Mouse (Mus musculus) embryo, embryonic 11.5 days (tissue): ENCODE results near the gene Fgfrl1.

Source experiments
- DNase-seq: peaks from one replicate; pipeline ENCODE4 v3.0.0-alpha.2; 2012; ENCODE audit warnings: low read depth, low spot score

Fgfrl1 gene

DNA sequence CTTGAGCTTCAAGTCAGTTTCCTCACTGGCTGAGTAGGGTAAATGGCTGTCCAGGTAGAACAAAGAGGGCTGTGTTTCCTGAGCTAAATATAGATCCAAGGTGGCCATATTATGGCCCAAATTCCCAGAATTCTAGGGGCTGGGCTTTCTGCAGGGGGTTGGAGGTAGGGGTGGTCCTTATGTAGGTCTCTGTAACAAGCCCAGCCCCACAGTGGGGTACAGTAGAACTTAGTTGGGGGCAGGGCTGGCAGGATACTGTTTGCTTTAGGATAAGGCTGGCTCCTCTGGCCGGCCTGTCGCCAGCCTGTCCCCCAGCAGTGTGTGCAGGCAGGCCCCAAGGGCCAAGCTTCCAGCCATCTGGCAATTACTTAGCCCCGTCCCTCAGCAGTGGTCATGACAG lies 8.2 kb downstream of the Fgfrl1 start:
- DNase-seq = no peak

DNA sequence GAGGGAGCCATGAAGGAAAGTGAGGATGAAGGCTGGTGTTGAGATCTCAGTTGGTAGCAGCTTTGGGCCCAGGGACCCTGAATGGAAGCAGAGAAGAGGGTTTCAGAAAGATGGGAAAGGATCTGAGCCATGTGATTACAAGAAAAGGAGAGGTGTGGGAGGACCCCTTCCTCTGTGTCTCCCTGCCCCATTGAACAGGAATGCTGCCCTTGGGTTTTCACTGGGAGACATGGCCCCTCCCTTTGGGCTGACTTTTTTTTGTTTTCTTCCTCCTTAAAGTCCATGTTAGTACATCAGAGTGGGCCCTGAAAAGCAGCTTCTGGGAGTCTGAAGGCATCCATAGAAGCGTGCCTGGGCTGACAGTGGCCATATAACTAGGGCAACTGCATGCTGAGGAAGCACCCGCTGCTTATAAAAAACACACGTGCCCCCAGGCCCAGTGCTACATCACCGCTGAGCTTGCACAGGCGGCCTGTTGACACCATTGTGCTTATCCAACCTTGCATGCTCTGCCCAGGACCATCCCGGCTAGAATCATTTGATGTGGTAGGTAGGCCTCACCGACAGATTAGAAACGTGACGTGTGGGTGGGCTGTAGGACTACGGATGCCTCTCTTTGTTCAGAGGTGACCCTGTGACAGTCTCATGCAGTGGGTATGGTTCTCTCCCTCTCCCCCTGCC lies 9.3 kb downstream of the Fgfrl1 start:
- no peak for DNase-seq

GRCm38 (mm10) chr5:108703754-108704626 lies 11.8 kb downstream of the Fgfrl1 start:
- no peak for DNase-seq

- DNase-seq = no peak
Observed at GRCm38 (mm10) chr5:108707758-108708157, 15.6 kb downstream of the Fgfrl1 start.

DNA sequence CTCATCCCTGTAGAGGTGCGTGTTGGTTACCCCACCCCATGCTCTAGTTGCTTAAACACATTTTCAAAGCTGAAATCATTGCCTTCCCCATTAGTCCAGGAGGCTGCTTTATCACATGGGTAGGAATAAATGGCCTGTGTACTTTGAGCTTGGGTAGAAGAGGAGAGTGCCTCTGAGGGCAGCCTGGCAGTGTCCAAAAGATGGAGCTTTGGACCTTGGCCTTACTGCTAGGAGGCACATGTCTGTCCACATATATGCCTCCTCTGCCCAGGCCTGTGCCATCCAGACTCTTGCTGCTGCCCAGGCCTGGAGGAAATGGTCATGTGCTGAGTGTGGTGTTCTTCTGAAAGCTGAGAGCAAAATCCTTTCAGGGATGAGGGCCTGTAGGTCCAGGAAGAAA lies 16.2 kb downstream of the Fgfrl1 start:
- no peak for DNase-seq

- no peak for DNase-seq
Observed at GRCm38 (mm10) chr5:108708981-108709731, 17.0 kb downstream of the Fgfrl1 start.

DNA sequence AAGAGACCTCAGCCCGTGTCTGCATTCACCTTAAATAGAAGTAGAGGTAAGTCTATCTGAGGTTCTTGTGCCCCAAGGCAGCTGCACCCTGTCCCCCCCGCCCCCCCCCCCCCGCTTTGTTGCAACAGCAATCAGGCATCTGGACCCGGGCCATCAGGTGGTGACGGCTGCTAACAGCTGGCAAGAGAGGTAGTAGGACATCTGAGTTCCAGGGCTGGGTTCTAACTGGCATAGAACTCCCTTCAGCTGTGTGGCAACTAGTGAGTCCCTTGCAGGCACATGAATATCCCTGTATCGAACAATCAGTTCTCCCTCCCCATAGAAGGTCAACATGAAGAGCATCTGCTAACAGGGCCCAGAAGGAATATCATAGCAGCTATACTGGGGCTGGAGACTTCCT lies 19.8 kb downstream of the Fgfrl1 start:
- no peak for DNase-seq

- no peak for DNase-seq
Observed at GRCm38 (mm10) chr5:108713096-108713495, 20.9 kb downstream of the Fgfrl1 start.

GRCm38 (mm10) chr5:108713691-108714090 lies 21.5 kb downstream of the Fgfrl1 start:
- no peak for DNase-seq

DNA sequence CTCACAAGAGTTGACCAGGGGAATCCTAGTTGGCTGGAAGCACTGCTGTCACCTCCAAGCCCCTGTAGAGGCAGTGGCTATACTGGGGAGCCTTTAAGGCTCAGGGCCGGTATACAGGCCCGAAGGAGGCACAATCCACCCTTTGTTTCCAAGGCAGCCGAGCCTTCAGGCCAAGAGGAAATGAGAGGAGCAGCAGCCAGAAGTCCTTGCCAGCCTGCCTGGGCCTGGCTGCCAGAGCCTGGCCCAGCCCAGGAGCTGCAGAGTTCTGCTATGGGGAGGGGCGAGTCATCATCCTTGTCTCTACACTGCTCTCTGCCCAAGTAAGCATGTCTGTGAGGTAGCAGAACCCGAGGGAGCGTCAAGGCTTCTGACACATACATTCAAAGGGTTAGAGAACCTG lies 22.0 kb downstream of the Fgfrl1 start:
- DNase-seq = no peak

DNA sequence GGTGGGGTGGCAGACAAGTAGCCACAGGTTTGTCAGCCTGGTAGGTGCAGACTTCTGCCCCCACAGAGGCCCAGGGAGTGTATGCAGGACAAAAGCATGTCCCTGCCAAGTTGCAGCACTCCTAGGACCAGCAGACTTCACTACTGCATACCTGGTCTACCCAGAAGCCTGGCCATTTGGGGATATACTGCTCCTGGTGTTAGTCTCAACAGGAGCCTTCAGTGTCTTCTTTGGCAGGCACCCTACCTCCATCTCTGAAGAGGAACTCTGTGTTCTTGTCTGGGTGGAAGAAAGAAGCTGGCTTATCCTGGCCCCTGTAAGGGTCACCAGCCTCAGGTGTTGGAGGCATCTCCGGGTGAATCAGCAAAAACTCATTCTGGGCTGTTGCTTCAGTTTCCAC lies 23.8 kb downstream of the Fgfrl1 start:
- DNase-seq = no peak

DNA sequence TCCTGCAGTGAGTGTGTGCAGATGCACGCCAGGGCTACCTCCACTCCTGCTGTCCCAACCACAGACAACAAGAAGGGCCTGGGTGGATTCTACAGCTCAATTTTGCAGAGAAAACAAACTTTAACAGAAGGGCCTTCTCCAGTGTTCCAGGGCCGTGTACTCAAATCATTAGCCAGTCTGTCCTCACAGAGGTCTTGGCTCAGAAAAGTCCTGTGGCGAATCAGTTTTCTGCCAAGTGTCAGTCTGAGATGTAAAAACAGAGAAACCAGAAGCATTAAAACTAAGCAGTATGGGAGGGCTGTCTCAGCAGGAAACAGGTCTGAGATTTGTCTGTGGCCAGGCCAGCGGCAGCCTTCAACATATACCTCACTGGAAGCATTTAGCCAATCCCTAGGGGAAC lies 25.9 kb downstream of the Fgfrl1 start:
- no peak for DNase-seq

- no peak for DNase-seq
Observed at GRCm38 (mm10) chr5:108719761-108720160, 27.6 kb downstream of the Fgfrl1 start.

DNA sequence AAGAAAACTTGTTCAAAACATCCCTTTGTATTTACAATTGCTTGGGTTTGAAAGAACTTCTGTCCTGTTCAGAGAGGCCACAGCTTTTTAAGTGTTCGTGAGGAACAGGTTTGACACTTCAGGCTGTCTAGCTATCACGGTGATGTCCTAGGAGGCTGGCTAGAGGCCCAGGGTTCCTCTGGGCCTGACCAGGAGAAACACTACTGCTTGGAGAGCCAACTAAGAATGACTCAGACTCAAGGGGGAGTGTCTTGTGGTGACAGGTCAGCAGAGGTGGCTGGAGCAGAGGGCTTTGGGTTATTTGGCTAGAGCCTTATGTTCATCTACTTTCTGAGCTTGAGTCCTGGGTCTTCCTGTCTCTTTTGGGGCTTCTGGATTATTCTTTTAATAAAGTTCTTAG lies 31.8 kb downstream of the Fgfrl1 start:
- DNase-seq = no peak

GRCm38 (mm10) chr5:108726557-108727248 lies 34.5 kb downstream of the Fgfrl1 start:
- peak; percentile 56 for DNase-seq

DNA sequence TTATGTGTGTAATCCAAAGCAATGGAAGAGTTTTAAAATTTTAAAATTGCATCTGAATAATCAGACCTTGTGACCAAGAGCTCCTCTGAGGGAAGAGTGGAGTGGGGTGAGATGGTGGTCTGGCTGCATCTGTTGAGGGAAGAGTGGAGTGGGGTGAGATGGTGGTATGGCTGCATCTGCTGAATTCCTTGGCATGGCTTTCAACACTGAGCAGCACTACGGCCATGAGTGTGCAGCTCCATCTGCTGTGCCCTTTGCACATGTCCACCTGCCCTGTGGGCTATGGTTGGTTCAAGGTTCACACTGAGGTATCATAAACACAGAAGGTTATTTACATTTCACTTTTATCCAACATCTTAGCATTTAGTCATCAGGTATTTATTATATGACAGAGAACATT lies 35.2 kb downstream of the Fgfrl1 start:
- DNase-seq = no peak

DNA sequence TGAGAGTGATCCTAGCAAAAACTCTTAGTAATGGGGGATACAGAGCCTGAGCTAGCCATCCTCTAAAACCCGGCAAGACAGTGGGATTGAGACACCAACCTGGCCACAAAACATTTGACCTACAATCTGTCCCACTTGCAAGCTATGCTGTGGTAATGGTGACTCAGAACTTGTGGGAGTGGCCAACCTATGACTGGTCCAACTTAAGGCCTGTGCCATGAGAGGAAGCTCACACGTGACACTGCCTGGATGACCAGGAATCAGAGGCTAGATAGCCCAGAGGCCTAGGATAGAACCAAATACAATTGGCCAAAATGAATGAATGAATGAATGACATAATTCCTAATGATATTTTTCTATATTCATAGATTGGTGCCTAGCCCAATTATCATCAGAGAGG lies 49.7 kb downstream of the Fgfrl1 start:
- no peak for DNase-seq

DNA sequence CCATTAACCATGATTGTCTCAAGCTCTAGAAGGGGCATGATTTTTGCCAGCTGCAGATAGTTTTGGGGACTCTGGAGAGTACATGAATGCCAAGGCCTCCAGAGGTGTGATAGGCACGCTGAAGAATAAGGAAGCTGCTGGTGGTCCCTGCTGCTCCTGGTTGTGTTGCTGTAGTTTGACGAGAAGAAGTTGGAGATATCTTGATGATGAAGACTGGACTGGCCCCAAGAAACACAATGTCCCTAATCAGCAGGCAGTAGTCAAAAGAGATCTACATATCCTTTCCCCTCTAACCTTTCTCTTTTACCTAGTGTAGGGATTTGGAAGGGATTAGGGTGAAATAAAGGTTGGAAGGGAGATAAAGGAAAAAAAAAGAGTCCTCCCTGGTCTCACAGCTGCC lies 50.4 kb downstream of the Fgfrl1 start:
- DNase-seq = no peak

DNA sequence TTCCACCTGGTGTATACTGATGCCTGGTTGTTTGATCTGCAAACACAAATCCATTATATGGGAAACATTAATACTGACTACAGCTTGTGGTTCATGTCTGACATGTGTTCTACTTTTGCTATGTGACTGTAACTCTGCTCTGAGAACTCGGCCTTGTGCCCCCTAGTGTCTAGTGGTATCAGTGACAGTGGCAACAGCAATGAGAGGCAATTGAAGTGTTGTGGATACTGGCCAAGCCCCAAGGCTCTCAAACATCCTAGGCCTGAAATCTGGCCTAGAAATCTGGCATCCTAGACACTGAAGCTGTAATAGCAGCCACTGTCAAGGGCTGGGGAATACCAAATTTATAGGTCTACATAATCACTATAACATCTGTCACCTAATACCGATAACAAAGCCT lies 51.7 kb downstream of the Fgfrl1 start:
- peak; percentile 29 for DNase-seq

GRCm38 (mm10) chr5:108744629-108745028 lies 52.4 kb downstream of the Fgfrl1 start:
- no peak for DNase-seq

GRCm38 (mm10) chr5:108750328-108751210 lies 58.4 kb downstream of the Fgfrl1 start:
- no peak for DNase-seq
